ENCODE assay signal across 9 mouse cellular contexts in genomic region chr14:74820180-74820813, GRCm38 (mm10).
DNase-seq lines count a peak whose midpoint lies in the region; ATAC-seq and TF ChIP-seq lines count a peak whose summit lies in the region.
"Had no signal": no experiment of that assay in that cellular context is flagged by ENCODE, and none has a peak within 500 bp of the region (broad histone marks: within the 10 kb centered on the region; RNA-seq: fewer than 3 reads in every experiment).

No protein-coding gene starts in this region.

- H3K27me3 ChIP-seq in embryonic facial prominence, embryonic 14.5 days (replicated peaks; ENCODE audit: control insufficient read depth, insufficient read depth, low read length): no peaks in the 10 kb centered on the region
- no peaks in the 10 kb centered on the region for H3K27me3 ChIP-seq in heart, embryonic 15.5 days

- no peak overlapping the region for H3K4me3 ChIP-seq in embryonic facial prominence, embryonic 14.5 days (ENCODE audit: low read depth, low read length)
- H3K4me3 ChIP-seq in heart, embryonic 15.5 days: no peak overlapping the region
- H3K4me3 ChIP-seq in lung, adult 2 months (replicated peaks; ENCODE audit: extremely low read depth, low read depth, low read length): no peak overlapping the region
- H3K4me3 ChIP-seq: layer of hippocampus, adult 2 months had no signal

- H3K9me3 ChIP-seq in embryonic facial prominence, embryonic 14.5 days (ENCODE audit: control insufficient read depth, low read length): no peaks in the 10 kb centered on the region
- H3K9me3 ChIP-seq in heart, embryonic 15.5 days (replicated peaks): no peaks in the 10 kb centered on the region

- H3K36me3 ChIP-seq in embryonic facial prominence, embryonic 14.5 days (ENCODE audit: control insufficient read depth, insufficient read depth, low read length): peaks cover 8% of the 10 kb centered on the region; the same call in 1 of the 2 replicates
- H3K36me3 ChIP-seq in heart, embryonic 15.5 days: peaks cover 14% of the 10 kb centered on the region; the same call in 1 of the 2 replicates

- no peak overlapping the region for H3K4me2 ChIP-seq in embryonic facial prominence, embryonic 14.5 days (ENCODE audit: low read depth, low read length)
- H3K4me2 ChIP-seq in heart, embryonic 15.5 days: peak overlapping the region; percentile 36

- ATAC-seq in embryonic facial prominence, embryonic 14.5 days (ENCODE audit: low read depth): peak; percentile 85
- peak; percentile 88 for ATAC-seq in heart, embryonic 15.5 days (replicated peaks; ENCODE audit: insufficient number of reproducible peaks, insufficient read depth, low FRiP score, low read depth)
- no peak for ATAC-seq in activated CD4-positive, CD25-positive, alpha-beta regulatory T cell, adult 4 months
- no peak for ATAC-seq in cerebellum, adult (ENCODE audit: insufficient number of reproducible peaks, low FRiP score, low TSS enrichment)

- H3K27ac ChIP-seq in embryonic facial prominence, embryonic 14.5 days (replicated peaks; ENCODE audit: low read depth, low read length): no peak overlapping the region
- H3K27ac ChIP-seq in heart, embryonic 15.5 days: peak overlapping the region; percentile 86
- H3K27ac ChIP-seq: layer of hippocampus, adult 2 months had no signal

- TF ChIP-seq CTCF in lung, adult 2 months (IDR thresholded peaks at IDR 0.05; ENCODE audit: insufficient read depth, low read length): no peak

- no peak overlapping the region for H3K9ac ChIP-seq in embryonic facial prominence, embryonic 14.5 days (ENCODE audit: low read depth, low read length)
- no peak overlapping the region for H3K9ac ChIP-seq in heart, embryonic 15.5 days

- H3K4me1 ChIP-seq in embryonic facial prominence, embryonic 14.5 days (ENCODE audit: control insufficient read depth, insufficient read depth, low read length): peaks cover 4% of the 10 kb centered on the region
- H3K4me1 ChIP-seq in heart, embryonic 15.5 days (replicated peaks): peaks cover 26% of the 10 kb centered on the region
- peaks cover 4% of the 10 kb centered on the region for H3K4me1 ChIP-seq in lung, adult 2 months (ENCODE audit: control insufficient read depth, insufficient read depth, low read length)

- peak; percentile 45 for DNase-seq in adipocyte (ENCODE audit: low spot score)
- peak; percentile 74 for DNase-seq in embryonic facial prominence, embryonic 14.5 days (ENCODE audit: low spot score)
- peak; percentile 23 for DNase-seq in lung, adult 2 months
- no peak for DNase-seq in adrenal gland, postnatal 36 days
- DNase-seq: cerebellum, adult 11 months had no signal

- no peak for TF ChIP-seq POLR2A in lung, adult 2 months (IDR thresholded peaks at IDR 0.05; ENCODE audit: borderline replicate concordance, extremely low read depth, low read depth, low read length)

- WGBS in embryonic facial prominence, embryonic 14.5 days: 73% methylated on average over 11 of the region's 11 CpGs
- 37% methylated on average over 11 of the region's 11 CpGs for WGBS in heart, embryonic 15.5 days
- WGBS in lung, adult 2 months: 61% methylated on average over 11 of the region's 11 CpGs

Comparison
In these comparisons a context has a peak if more than half of its experiments do, and no peak if none do; other contexts are left out.
1. DNase-seq: peak in adipocyte (single experiment), embryonic facial prominence, embryonic 14.5 days (single experiment) and lung, adult 2 months (single experiment); none in adrenal gland, postnatal 36 days (0 of 2).
2. ATAC-seq: peak in embryonic facial prominence, embryonic 14.5 days (single experiment) and heart, embryonic 15.5 days (single experiment); none in activated CD4-positive, CD25-positive, alpha-beta regulatory T cell, adult 4 months (single experiment) and cerebellum, adult (single experiment).